Comparison of ENCODE assay signal across 1 mouse cellular context in the genomic region with DNA sequence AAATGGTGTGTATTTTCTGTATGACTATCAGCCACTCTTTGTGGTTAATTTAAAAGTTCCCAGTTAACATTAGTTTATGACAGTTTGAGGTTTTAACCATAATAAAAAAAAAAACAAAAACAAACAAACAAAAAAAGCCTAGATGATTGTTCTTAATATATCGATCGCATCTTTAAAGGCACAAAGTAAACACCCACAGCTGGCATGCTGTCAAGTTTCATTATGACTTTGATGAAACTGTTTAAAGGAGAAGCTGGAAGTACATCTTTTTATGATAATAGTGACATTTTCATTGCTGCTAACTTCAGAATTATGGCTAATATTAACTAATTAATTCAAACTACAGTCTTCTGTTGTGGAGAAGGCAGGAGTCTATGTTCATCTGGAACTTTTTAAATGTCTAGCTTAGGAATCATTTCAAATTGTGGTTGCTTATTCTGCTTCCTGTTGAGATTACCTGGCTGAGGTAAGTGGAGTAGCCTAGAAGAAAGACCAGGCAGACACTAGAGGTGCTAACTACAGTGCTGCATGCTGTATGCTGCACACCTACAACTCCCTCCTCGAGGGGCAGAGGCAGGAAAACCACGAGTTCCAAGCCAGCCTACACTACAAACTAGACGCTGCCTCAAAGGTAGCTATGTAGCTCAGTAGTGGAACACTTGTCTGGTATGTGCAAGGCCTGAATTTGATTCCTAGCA.
TF ChIP-seq lines count a peak whose summit lies in the region.

No protein-coding gene starts in this region.

TF ChIP-seq in CH12.LX, 34 proteins besides CTCF, POLR2A, EP300 and RAD21 (continued from another document):
- TF ChIP-seq KAT2A (IDR thresholded peaks at IDR 0.05; ENCODE audit: insufficient replicate concordance, low read length) = no peak
- TF ChIP-seq JUN (IDR thresholded peaks at IDR 0.05; ENCODE audit: insufficient read depth, low read depth, low read length) = peak; percentile 39
- peak; percentile 77 for TF ChIP-seq JUND (conservative IDR thresholded peaks at IDR 0.05; ENCODE audit: low read depth, low read length)
